Mouse (Mus musculus): ENCODE results near the gene Neto2.

Neto2 gene

DNA sequence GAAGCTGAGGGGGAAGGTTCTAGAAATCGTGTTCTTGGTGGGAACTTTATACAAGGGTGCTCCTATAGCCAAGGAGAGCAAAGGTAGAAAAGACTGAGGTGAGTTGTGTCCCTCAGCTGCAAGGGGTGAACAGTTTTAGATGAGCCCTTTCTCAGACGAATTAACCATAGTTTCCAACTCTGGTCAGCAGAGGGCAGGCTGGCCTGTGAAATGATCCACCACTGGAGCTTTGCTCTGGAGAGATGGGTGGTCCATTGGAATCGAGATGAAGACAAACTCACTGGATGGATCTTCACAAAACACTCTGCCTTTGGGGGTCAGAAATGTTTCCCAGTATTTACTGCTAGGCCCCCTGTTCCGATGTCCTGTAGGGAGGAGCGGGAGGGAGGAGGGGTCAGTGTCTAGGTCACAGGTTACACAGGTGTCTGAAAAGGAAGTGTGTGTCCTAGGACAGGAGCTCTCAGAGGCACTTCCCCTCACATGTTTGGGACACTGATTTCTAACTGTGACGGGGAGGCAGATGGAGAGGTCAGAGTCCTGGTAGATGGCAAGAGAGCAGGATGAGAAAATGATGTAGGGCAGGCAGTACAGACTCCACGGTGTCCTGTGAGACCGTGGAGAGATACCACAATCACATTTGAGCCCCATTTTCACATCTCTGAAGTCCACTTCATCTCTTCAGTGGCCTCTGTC lies 97.4 kb downstream of the Neto2 start:
- DNase-seq (ENCODE audit: inconsistent ontology term) = peak; percentile 31

DNA sequence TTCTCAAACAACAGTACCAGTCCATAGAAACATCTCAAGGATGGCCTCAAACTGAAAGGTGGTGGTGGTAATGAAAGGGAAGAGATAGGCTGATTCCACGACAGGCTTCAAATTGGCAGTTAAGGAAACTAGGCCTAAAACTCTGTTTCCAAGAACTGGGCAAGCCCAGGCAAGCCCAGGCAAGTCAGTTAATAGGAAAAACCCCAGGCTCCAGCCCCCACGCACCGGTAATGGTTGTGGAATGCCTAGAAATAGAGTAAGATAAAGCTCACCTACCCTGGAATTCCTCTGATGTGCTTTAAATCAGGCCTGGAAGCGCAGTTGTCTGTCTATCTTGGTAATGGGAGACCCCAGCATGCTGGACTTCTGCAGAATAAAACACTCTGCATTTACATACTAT lies 98.0 kb downstream of the Neto2 start:
- peak; percentile 55 for DNase-seq (ENCODE audit: inconsistent ontology term)

DNA sequence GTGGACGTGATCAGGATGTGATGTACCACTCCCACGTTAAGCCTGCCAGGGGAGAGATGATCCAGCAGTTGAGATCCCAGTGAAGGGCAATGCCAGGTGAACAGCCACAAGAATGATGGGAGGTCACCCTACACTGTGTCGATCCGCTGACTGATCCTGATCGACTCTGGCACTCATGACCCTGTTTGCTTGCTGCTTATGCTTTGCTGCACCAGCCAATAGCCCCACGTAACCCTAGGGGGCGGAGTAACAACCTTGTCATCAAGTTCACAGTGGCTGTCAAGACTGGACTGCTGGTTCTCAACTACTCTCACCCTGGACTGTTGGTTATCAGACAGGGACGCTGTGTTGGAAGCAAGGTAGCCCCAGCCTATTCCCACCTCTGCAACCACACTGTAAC lies 99.0 kb downstream of the Neto2 start:
- no peak for DNase-seq (ENCODE audit: inconsistent ontology term)

DNA sequence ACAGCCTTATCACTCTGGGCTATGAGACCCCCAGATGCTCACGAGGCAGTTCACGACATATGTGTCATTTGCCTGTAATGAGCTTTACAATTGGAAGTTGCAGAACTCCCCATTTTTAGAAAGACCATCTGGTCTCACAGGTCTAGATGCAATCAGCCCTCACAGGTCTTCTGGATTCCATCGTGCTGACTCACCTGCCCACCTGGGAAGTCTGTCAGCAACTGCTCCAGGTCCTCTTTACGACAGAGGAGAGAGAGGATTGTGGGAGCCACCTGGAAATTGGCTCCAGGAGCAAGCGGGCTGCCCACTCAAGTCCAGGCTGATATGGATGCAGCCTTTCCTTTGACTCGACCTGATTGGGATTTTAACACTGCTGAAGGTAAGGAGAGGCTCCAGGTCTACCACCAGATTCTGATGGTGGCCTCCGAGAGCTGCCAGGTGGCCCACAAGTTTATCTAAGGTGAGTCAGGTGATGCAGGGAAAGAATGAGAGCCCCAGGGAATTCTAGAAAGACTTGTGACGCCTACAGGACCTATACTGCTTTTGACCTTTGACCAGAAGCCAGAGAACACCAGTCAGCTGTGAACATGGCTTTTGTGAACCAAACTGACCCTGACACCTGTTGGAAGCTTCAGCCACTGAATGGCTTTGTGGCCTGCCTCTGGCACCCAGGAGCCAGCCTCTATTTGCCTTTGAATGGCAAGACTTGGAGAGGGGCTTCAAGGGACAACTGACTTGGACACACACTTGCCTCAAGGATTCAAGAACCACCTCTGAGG lies 103.1 kb downstream of the Neto2 start:
- no peak for DNase-seq (ENCODE audit: inconsistent ontology term)

DNA sequence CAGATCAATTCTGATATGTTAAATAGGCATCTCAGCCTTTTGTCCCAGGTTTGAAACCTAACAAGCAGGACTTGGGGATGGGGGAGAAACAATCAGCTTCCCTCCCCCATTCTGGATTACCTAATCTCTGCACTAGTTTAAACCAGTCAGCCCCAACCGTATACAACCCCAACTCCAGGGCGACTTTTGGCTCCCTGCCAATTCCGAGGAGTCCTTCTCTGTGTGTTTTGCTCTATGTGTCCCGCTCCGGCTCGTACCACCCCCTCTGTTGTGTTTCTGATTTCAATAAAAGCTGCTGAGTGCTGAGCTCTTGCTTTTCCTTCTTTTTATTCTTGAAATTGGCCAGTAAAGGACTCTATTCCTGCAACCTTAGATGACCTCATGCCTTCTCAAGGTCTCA lies 105.3 kb downstream of the Neto2 start:
- no peak for DNase-seq (ENCODE audit: inconsistent ontology term)

DNA sequence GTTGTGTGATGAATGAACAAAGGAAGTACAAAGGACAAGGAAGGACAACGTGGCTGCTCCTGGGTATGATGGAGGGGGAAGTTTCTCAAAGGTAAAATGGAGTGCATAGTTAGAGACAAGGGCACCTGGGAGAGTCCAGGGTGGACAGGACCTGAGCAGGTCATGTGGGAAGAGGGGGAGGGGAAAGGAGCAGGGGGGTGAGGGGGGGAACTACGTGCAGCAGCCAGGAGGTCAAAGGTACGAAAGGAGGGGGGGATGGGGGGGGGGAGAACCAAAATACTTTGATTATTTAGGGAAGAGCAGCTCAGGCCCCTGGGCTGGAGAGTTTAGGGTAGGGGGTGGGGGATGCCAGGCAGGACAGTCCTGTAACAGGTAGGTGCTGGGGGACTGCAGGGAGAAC lies 105.7 kb downstream of the Neto2 start:
- DNase-seq (ENCODE audit: inconsistent ontology term) = no peak

DNA sequence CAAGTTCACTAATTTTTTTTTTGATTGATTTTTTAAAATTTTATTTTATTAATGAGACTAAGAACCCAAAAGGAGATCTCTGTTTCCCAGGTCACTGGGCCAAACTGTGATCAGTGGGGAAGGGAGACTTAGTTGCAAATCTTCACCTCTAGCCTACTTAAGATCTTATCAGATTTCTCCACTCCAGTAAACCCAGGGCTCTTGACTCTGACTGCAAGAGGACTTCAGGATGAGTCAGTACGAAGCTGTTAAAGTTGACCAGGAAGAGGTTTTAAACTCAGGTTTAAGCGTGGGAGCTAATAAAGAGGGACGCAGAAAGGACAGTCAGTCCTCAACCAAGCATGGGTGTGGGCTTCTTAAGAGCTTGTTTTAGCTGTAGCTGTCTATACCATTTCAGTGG lies 107.4 kb downstream of the Neto2 start:
- DNase-seq (ENCODE audit: inconsistent ontology term) = no peak

DNA sequence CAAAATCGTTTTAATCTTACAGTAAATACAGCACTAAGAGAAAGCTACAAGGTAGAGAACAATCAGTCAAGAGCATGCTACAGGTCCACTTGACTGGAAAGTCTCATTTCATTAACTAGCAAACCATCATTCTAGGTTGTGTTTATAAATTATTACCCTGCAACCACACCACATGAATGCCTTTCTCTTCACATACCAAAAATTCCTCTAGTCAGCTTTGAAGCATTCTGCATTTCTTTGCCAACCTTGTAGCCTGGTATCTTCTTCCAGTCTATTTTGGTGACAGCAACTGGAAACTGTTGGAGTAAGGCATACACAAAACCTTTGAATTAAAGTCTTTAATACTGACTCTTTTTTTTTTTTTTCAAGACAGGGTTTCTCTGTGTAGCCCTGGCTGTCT lies 109.2 kb downstream of the Neto2 start:
- DNase-seq (ENCODE audit: inconsistent ontology term) = peak; percentile 90

DNA sequence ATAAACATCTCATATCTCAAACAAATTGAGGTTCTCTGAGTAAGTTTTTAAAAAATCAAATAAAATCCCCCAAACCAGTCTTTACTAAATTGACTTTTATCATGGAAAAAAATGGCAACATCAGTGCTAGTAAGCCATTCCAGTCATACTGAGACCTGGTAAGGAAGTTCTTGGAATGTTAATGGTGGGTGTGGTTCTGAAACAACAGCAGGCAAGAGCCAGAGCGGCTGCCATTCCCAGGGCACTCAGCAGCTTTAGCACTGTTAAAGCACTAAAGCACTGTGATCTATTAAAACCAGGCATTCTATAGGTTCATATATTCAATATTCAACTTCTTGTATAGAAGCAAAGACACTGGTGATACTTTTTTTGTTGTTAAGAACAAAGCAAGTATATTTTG lies 110.5 kb downstream of the Neto2 start:
- DNase-seq (ENCODE audit: inconsistent ontology term) = no peak

DNA sequence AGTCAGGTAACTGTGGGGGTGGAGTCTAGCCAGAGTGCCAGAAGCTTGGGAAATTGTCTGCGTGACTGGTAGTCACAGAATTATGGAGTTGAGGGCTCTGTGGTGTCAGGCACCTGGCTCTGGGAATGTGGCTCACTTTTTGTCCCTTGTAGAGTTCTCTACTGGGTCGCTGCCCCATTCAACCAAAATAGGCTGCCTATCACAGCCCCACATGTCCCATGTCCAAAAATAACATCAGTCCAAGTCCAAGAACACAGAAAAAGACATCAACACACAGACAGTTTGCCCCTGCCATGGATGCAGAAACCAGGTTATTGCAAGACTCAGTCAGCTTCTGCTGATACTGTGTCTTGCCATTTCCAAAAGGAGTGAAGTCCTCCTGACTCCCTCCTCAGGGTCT lies 112.1 kb downstream of the Neto2 start:
- no peak for DNase-seq (ENCODE audit: inconsistent ontology term)
